Mouse (Mus musculus): ENCODE measurements around the gene Sp6. TPM values are rescaled to one million over a fixed set of nuclear protein-coding genes. Genes with fewer than 3 reads are reported as not detected.
A peak's percentile ranks its signal among the peaks of the same experiment; 100 is the strongest.

The Sp6 gene
- polyA plus RNA-seq (2015; fragmentation: Nextera tagmentation; extraction: Ambion mirVana): 0.04 TPM in 1 of 2 replicates, not detected in the other

GRCm38 (mm10) chr11:97013121-97013670 is at the start of gene Sp6:
Gene Sp6 (plus strand): TSS chr11:97013394.
- H3K9ac ChIP-seq (ENCODE audit: low read depth, low read length): no peak within 1 kb of the TSS
- H3K36me3 ChIP-seq (ENCODE audit: control insufficient read depth, insufficient read depth): no peaks in the 10 kb centered on the region
- 31% methylated on average over 8 of the region's 8 CpGs for WGBS
- no peak within 1 kb of the TSS for H3K4me3 ChIP-seq (ENCODE audit: low read depth, low read length)
- no peak within 1 kb of the TSS for H3K27ac ChIP-seq (ENCODE audit: low read depth, low read length)
- H3K27me3 ChIP-seq (replicated peaks; ENCODE audit: control insufficient read depth, insufficient read depth, low read length): peaks cover 67% of the 10 kb centered on the region
- H3K4me2 ChIP-seq (replicated peaks; ENCODE audit: low read depth): no peak within 1 kb of the TSS
- no peak for ATAC-seq
- peaks cover 2% of the 10 kb centered on the region; the same call in 1 of the 2 replicates for H3K4me1 ChIP-seq (replicated peaks; ENCODE audit: control insufficient read depth, insufficient read depth, low read length)
- no peaks in the 10 kb centered on the region for H3K9me3 ChIP-seq (ENCODE audit: control insufficient read depth)
- no peak for TF ChIP-seq CTCF (IDR thresholded peaks at IDR 0.05; ENCODE audit: low read depth)

DNA sequence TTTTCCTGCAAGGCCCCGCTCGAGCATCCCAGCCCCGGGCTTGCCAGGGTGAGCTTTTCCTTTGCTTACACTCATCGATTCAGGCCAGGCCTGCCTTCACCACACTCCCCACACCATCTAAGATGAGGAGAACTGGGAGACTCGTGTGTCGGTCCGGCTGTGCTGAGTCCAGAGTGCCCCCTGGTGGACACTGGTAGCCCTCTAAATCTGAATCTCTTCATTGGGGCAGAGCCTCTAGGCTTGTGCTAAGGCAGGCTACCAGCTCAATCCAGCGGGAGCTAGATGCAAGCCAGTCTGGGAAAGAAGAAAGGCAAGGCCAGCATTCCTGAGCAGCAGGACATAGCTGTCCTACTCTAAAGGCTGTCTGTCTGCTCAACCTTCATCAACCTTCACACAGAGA is 49.6 kb upstream of the Sp6 start:
- Histone ChIP-seq H3K27ac (ENCODE audit: low read depth, low read length) (no peak overlapping the region), H3K36me3 (ENCODE audit: control insufficient read depth, insufficient read depth) (peaks cover 41% of the 10 kb centered on the region), H3K9me3 (ENCODE audit: control insufficient read depth) (no peaks in the 10 kb centered on the region), H3K9ac (ENCODE audit: low read depth, low read length) (no peak overlapping the region), H3K4me2 (replicated peaks; ENCODE audit: low read depth) (no peak overlapping the region), H3K27me3 (replicated peaks; ENCODE audit: control insufficient read depth, insufficient read depth, low read length) (no peaks in the 10 kb centered on the region), H3K4me1 (replicated peaks; ENCODE audit: control insufficient read depth, insufficient read depth, low read length) (0 out of 2 replicates have a peak, but pooled peaks cover 4% of the 10 kb centered on the region), H3K4me3 (ENCODE audit: low read depth, low read length) (no peak overlapping the region)
- 13% methylated on average over 8 of the region's 8 CpGs for WGBS
- ATAC-seq: peak; percentile 58
- TF ChIP-seq CTCF (IDR thresholded peaks at IDR 0.05; ENCODE audit: low read depth): peak; percentile 96

- Histone ChIP-seq H3K4me2 (replicated peaks; ENCODE audit: low read depth) (no peak overlapping the region), H3K9me3 (ENCODE audit: control insufficient read depth) (no peaks in the 10 kb centered on the region), H3K36me3 (ENCODE audit: control insufficient read depth, insufficient read depth) (peaks cover 16% of the 10 kb centered on the region), H3K4me1 (replicated peaks; ENCODE audit: control insufficient read depth, insufficient read depth, low read length) (peaks cover 14% of the 10 kb centered on the region), H3K9ac (ENCODE audit: low read depth, low read length) (no peak overlapping the region), H3K27me3 (replicated peaks; ENCODE audit: control insufficient read depth, insufficient read depth, low read length) (no peaks in the 10 kb centered on the region), H3K4me3 (ENCODE audit: low read depth, low read length) (no peak overlapping the region), H3K27ac (ENCODE audit: low read depth, low read length) (no peak overlapping the region)
- 74% methylated on average over 3 of the region's 3 CpGs for WGBS
- ATAC-seq: no peak
- TF ChIP-seq CTCF (IDR thresholded peaks at IDR 0.05; ENCODE audit: low read depth): no peak
These were observed 47.0 kb upstream of the Sp6 start for GRCm38 (mm10) chr11:96966172-96966571.

- Histone ChIP-seq H3K9ac (ENCODE audit: low read depth, low read length) (no peak overlapping the region), H3K9me3 (ENCODE audit: control insufficient read depth) (no peaks in the 10 kb centered on the region), H3K27ac (ENCODE audit: low read depth, low read length) (peak overlapping the region; percentile 41), H3K36me3 (ENCODE audit: control insufficient read depth, insufficient read depth) (peaks cover 7% of the 10 kb centered on the region), H3K4me3 (ENCODE audit: low read depth, low read length) (no peak overlapping the region), H3K27me3 (replicated peaks; ENCODE audit: control insufficient read depth, insufficient read depth, low read length) (no peaks in the 10 kb centered on the region), H3K4me1 (replicated peaks; ENCODE audit: control insufficient read depth, insufficient read depth, low read length) (peaks cover 14% of the 10 kb centered on the region), H3K4me2 (replicated peaks; ENCODE audit: low read depth) (peak overlapping the region; percentile 30)
- no peak for TF ChIP-seq CTCF (IDR thresholded peaks at IDR 0.05; ENCODE audit: low read depth)
- 50% methylated on average over 13 of the region's 13 CpGs for WGBS
- peak; percentile 63 for ATAC-seq
These were observed 46.2 kb upstream of the Sp6 start for GRCm38 (mm10) chr11:96966914-96967543.

DNA sequence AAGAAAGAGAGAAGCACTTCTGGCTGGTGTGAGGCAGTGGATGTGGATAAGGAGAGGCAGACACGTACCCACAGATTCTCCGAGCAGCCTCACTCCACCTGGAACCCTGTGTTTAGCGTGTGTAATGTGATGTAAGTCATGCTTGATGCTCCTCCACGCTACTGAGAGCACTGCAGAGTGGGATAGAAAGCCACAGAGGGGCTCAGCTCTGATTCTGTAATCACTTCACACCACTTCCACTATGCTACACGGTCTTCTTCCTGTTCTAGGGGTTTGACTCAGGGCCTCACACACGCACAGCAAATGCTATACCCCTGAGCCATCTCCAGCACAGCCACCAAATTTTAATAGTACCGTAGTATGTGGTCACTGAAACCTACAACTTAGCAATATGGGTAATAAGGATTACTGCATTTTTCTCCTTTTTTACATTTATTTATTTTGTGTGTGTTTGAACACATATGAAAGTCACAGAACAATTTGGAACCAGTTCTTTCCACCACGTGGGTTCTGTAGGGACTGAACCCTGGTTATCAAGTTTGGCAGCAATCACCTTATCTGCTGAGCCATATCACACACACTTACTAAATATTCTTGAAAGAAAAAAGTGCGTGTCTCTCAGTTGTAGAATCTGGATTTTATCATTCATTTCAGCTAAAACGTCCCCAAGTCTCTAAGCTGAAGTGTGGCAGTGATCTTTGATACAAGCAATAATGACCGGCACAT is 45.5 kb upstream of the Sp6 start:
- H3K4me1 ChIP-seq (replicated peaks; ENCODE audit: control insufficient read depth, insufficient read depth, low read length): peaks cover 14% of the 10 kb centered on the region
- H3K27me3 ChIP-seq (replicated peaks; ENCODE audit: control insufficient read depth, insufficient read depth, low read length): no peaks in the 10 kb centered on the region
- H3K9ac ChIP-seq (ENCODE audit: low read depth, low read length): no peak overlapping the region
- H3K9me3 ChIP-seq (ENCODE audit: control insufficient read depth): no peaks in the 10 kb centered on the region
- WGBS: 65% methylated on average over 11 of the region's 11 CpGs
- no peak for ATAC-seq
- no peak overlapping the region for H3K4me3 ChIP-seq (ENCODE audit: low read depth, low read length)
- peak overlapping the region; percentile 41; the same call in 1 of the 2 replicates for H3K27ac ChIP-seq (ENCODE audit: low read depth, low read length)
- no peak for TF ChIP-seq CTCF (IDR thresholded peaks at IDR 0.05; ENCODE audit: low read depth)
- H3K36me3 ChIP-seq (ENCODE audit: control insufficient read depth, insufficient read depth): peaks cover under 1% of the 10 kb centered on the region; the same call in 1 of the 2 replicates
- peak overlapping the region; percentile 30 for H3K4me2 ChIP-seq (replicated peaks; ENCODE audit: low read depth)

GRCm38 (mm10) chr11:96968476-96968875 is 44.7 kb upstream of the Sp6 start:
- WGBS: 37% methylated on average over 6 of the region's 6 CpGs
- Histone ChIP-seq H3K36me3 (ENCODE audit: control insufficient read depth, insufficient read depth) (no peaks in the 10 kb centered on the region; the same call in 1 of the 2 replicates), H3K9ac (ENCODE audit: low read depth, low read length) (no peak overlapping the region), H3K27me3 (replicated peaks; ENCODE audit: control insufficient read depth, insufficient read depth, low read length) (no peaks in the 10 kb centered on the region), H3K4me2 (replicated peaks; ENCODE audit: low read depth) (no peak overlapping the region), H3K27ac (ENCODE audit: low read depth, low read length) (peak overlapping the region; percentile 52; the same call in 1 of the 2 replicates), H3K9me3 (ENCODE audit: control insufficient read depth) (no peaks in the 10 kb centered on the region), H3K4me3 (ENCODE audit: low read depth, low read length) (no peak overlapping the region), H3K4me1 (replicated peaks; ENCODE audit: control insufficient read depth, insufficient read depth, low read length) (peaks cover 14% of the 10 kb centered on the region)
- no peak for TF ChIP-seq CTCF (IDR thresholded peaks at IDR 0.05; ENCODE audit: low read depth)
- ATAC-seq: no peak
